Mouse (Mus musculus) left cerebral cortex, adult 8-10 months (tissue): Measurements from ENCODE around the gene 2410004B18Rik. TPM values are rescaled to one million over a fixed set of nuclear protein-coding genes. Genes with fewer than 3 reads are reported as not detected.

Experiments used
- total RNA-seq, 4 experiments: library from RNA; stranded (reverse); gene quantifications; 2 replicates each; pipeline ENCODE4 v1.2.4; 2022

2410004B18Rik gene
- total RNA-seq, 4 experiments from 2014 or later: 26.4 to 34.7 (median 31.2) TPM

Other genes with a start within 250 kb of the 2410004B18Rik start
- 10 to 100 TPM; 64.6 to 66.9 (median 65.7) TPM for gene Ddah1, start 179.3 kb upstream of the 2410004B18Rik start, total RNA-seq
- gene Bcl10, start 15.2 kb upstream of the 2410004B18Rik start, total RNA-seq: 10 to 100 TPM; 11.4 to 14.5 (median 13.1) TPM
- gene Syde2, start 49.9 kb downstream of the 2410004B18Rik start, total RNA-seq: 1 to 10 TPM; 2.4 to 3.4 (median 3.1) TPM
- 1 to 10 TPM in 1 of 4 experiments, under 1 TPM in 3; 0.21 to 1.5 (median 0.29) TPM for gene Wdr63, start 170.1 kb downstream of the 2410004B18Rik start, total RNA-seq
- not detected for gene Mcoln3, start 179.4 kb downstream of the 2410004B18Rik start, total RNA-seq
- not detected for gene Mcoln2, start 211.8 kb downstream of the 2410004B18Rik start, total RNA-seq